Mouse (Mus musculus): ENCODE data around the gene Rnf182. TPM values are rescaled to one million over a fixed set of nuclear protein-coding genes. Genes with fewer than 3 reads are reported as not detected.
A peak's percentile ranks its signal among the peaks of the same experiment; 100 is the strongest.

The Rnf182 gene
- 1.7 and 2.3 TPM in 2 replicates for polyA plus RNA-seq (2015; fragmentation: Nextera tagmentation; extraction: Ambion mirVana)

DNA sequence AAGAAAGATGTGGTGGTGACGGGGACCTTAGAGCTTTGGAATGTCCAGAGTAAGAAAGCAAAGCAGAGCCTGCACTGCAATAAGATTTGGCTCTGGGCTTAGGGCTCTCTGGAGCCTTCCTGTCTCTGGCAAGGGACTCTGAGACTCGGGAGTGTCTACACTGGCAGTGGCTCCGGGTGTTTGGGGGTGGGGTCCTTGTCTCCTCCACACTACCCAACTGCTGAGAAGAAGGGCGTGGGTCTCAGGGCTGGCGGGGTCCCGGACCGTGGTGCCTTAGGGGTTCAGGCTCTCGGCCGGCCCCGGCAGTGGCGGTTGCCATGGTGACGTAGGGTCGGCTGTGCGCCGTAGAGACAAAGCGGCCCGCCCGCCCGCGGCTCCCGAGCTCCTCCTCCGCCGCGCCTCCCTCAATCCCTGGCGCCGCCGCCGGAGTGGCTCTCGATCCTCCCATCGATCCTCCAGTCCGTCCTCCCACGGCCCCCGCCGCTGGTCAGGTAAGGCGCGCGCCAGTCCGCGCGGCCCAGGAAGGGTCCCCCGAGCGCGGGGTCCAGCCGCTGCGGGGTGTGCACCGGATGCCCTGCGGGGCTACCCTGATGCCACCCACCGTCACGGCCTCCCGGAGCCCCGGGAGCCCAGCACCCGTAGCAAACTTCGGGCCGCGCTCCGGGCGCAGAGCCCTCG, at the start of gene Rnf182:
Gene Rnf182 (plus strand): TSS at position 134 of the 678 bp plus-strand sequence.
- peak; percentile 86 for ATAC-seq (replicated peaks; ENCODE audit: extremely low read depth, insufficient read depth, low FRiP score)
- Histone ChIP-seq H3K4me3 (ENCODE audit: low read length) (peak within 1 kb of the TSS; percentile 58), H3K27me3 (ENCODE audit: control insufficient read depth, insufficient read depth, low read length) (0 out of 2 replicates have a peak, but pooled peaks cover 2% of the 10 kb centered on the region), H3K9ac (ENCODE audit: low read length) (peak within 1 kb of the TSS; percentile 61), H3K9me3 (replicated peaks; ENCODE audit: control insufficient read depth, low read length) (no peaks in the 10 kb centered on the region), H3K36me3 (ENCODE audit: control insufficient read depth, insufficient read depth) (no peaks in the 10 kb centered on the region), H3K27ac (ENCODE audit: low read length) (no peak within 1 kb of the TSS; the same call in 1 of the 2 replicates), H3K4me1 (ENCODE audit: control insufficient read depth, insufficient read depth, low read length) (peaks cover 21% of the 10 kb centered on the region), H3K4me2 (ENCODE audit: low read depth, low read length) (peak within 1 kb of the TSS; percentile 74)
- under 1% methylated on average over 37 of the region's 58 CpGs for WGBS

- Histone ChIP-seq H3K9ac (ENCODE audit: low read length) (no peak overlapping the region), H3K27ac (ENCODE audit: low read length) (no peak overlapping the region), H3K4me2 (ENCODE audit: low read depth, low read length) (no peak overlapping the region), H3K9me3 (replicated peaks; ENCODE audit: control insufficient read depth, low read length) (peaks cover 6% of the 10 kb centered on the region), H3K27me3 (ENCODE audit: control insufficient read depth, insufficient read depth, low read length) (no peaks in the 10 kb centered on the region), H3K36me3 (ENCODE audit: control insufficient read depth, insufficient read depth) (no peaks in the 10 kb centered on the region), H3K4me3 (ENCODE audit: low read length) (no peak overlapping the region), H3K4me1 (ENCODE audit: control insufficient read depth, insufficient read depth, low read length) (peaks cover 3% of the 10 kb centered on the region)
- 80% methylated on average over 8 of the region's 8 CpGs for WGBS
- no peak for ATAC-seq (replicated peaks; ENCODE audit: extremely low read depth, insufficient read depth, low FRiP score)
Observed at GRCm38 (mm10) chr13:43566184-43566583, 49.3 kb upstream of the Rnf182 start.

- Histone ChIP-seq H3K4me1 (ENCODE audit: control insufficient read depth, insufficient read depth, low read length) (peaks cover 3% of the 10 kb centered on the region; the same call in 1 of the 2 replicates), H3K36me3 (ENCODE audit: control insufficient read depth, insufficient read depth) (no peaks in the 10 kb centered on the region), H3K27me3 (ENCODE audit: control insufficient read depth, insufficient read depth, low read length) (no peaks in the 10 kb centered on the region), H3K4me2 (ENCODE audit: low read depth, low read length) (no peak overlapping the region), H3K4me3 (ENCODE audit: low read length) (no peak overlapping the region), H3K9ac (ENCODE audit: low read length) (no peak overlapping the region), H3K27ac (ENCODE audit: low read length) (no peak overlapping the region), H3K9me3 (replicated peaks; ENCODE audit: control insufficient read depth, low read length) (peaks cover 7% of the 10 kb centered on the region)
- 73% methylated on average over 24 of the region's 25 CpGs for WGBS
- ATAC-seq (replicated peaks; ENCODE audit: extremely low read depth, insufficient read depth, low FRiP score): no peak
Observed at GRCm38 (mm10) chr13:43567141-43567891, 48.2 kb upstream of the Rnf182 start.

- ATAC-seq (replicated peaks; ENCODE audit: extremely low read depth, insufficient read depth, low FRiP score): no peak
- WGBS: 62% methylated on average over 2 of the region's 2 CpGs
- H3K4me2 ChIP-seq (ENCODE audit: low read depth, low read length): no peak overlapping the region
Observed at GRCm38 (mm10) chr13:43573979-43574378, 41.5 kb upstream of the Rnf182 start.

GRCm38 (mm10) chr13:43575431-43575830, 40.1 kb upstream of the Rnf182 start:
- H3K27me3 ChIP-seq (ENCODE audit: control insufficient read depth, insufficient read depth, low read length): no peaks in the 10 kb centered on the region
- 86% methylated on average over 5 of the region's 5 CpGs for WGBS
- no peak overlapping the region for H3K9ac ChIP-seq (ENCODE audit: low read length)
- no peak overlapping the region for H3K27ac ChIP-seq (ENCODE audit: low read length)
- peaks cover 7% of the 10 kb centered on the region for H3K9me3 ChIP-seq (replicated peaks; ENCODE audit: control insufficient read depth, low read length)
- H3K4me3 ChIP-seq (ENCODE audit: low read length): no peak overlapping the region
- ATAC-seq (replicated peaks; ENCODE audit: extremely low read depth, insufficient read depth, low FRiP score): no peak
- no peaks in the 10 kb centered on the region for H3K4me1 ChIP-seq (ENCODE audit: control insufficient read depth, insufficient read depth, low read length)
- H3K4me2 ChIP-seq (ENCODE audit: low read depth, low read length): no peak overlapping the region
- H3K36me3 ChIP-seq (ENCODE audit: control insufficient read depth, insufficient read depth): no peaks in the 10 kb centered on the region

More at GRCm38 (mm10) chr13:43573979-43574378, 41.5 kb upstream of the Rnf182 start:
- peaks cover 7% of the 10 kb centered on the region for H3K9me3 ChIP-seq (replicated peaks; ENCODE audit: control insufficient read depth, low read length)
- H3K4me1 ChIP-seq (ENCODE audit: control insufficient read depth, insufficient read depth, low read length): no peaks in the 10 kb centered on the region
- H3K27me3 ChIP-seq (ENCODE audit: control insufficient read depth, insufficient read depth, low read length): no peaks in the 10 kb centered on the region
- no peak overlapping the region for H3K9ac ChIP-seq (ENCODE audit: low read length)
- H3K4me3 ChIP-seq (ENCODE audit: low read length): no peak overlapping the region
- H3K27ac ChIP-seq (ENCODE audit: low read length): no peak overlapping the region
- H3K36me3 ChIP-seq (ENCODE audit: control insufficient read depth, insufficient read depth): no peaks in the 10 kb centered on the region

GRCm38 (mm10) chr13:43577254-43577653, 38.3 kb upstream of the Rnf182 start:
- no peak overlapping the region for H3K27ac ChIP-seq (ENCODE audit: low read length)
- no peak overlapping the region for H3K4me2 ChIP-seq (ENCODE audit: low read depth, low read length)
- WGBS: 62% methylated on average over 5 of the region's 5 CpGs
- H3K9ac ChIP-seq (ENCODE audit: low read length): no peak overlapping the region
- no peaks in the 10 kb centered on the region for H3K4me1 ChIP-seq (ENCODE audit: control insufficient read depth, insufficient read depth, low read length)
- no peak for ATAC-seq (replicated peaks; ENCODE audit: extremely low read depth, insufficient read depth, low FRiP score)
- H3K4me3 ChIP-seq (ENCODE audit: low read length): no peak overlapping the region
- H3K36me3 ChIP-seq (ENCODE audit: control insufficient read depth, insufficient read depth): no peaks in the 10 kb centered on the region
- no peaks in the 10 kb centered on the region for H3K9me3 ChIP-seq (replicated peaks; ENCODE audit: control insufficient read depth, low read length)
- no peaks in the 10 kb centered on the region; the same call in 1 of the 2 replicates for H3K27me3 ChIP-seq (ENCODE audit: control insufficient read depth, insufficient read depth, low read length)

DNA sequence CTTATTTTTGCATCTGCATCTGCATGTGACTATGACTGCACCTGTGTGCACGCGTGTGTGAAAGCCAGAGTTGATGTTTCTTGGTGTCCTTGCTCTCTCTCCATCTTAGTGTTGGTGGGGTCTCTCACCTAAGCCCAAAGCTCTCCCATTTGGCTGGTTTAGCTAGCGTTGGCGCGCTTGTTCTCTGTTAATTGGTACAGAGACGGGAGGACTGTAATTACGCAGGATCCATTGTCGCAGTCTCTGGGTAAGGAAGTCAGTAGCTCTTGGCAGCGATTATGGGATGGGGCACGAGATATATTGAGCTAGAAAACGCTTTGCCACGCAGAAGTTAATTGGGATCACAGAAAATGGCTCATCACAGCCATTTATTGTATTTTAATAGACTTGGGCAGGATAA, 37.7 kb upstream of the Rnf182 start:
- H3K27me3 ChIP-seq (ENCODE audit: control insufficient read depth, insufficient read depth, low read length): no peaks in the 10 kb centered on the region; the same call in 1 of the 2 replicates
- no peaks in the 10 kb centered on the region for H3K36me3 ChIP-seq (ENCODE audit: control insufficient read depth, insufficient read depth)
- H3K4me2 ChIP-seq (ENCODE audit: low read depth, low read length): no peak overlapping the region
- no peaks in the 10 kb centered on the region for H3K9me3 ChIP-seq (replicated peaks; ENCODE audit: control insufficient read depth, low read length)
- no peak for ATAC-seq (replicated peaks; ENCODE audit: extremely low read depth, insufficient read depth, low FRiP score)
- H3K4me3 ChIP-seq (ENCODE audit: low read length): no peak overlapping the region
- no peaks in the 10 kb centered on the region for H3K4me1 ChIP-seq (ENCODE audit: control insufficient read depth, insufficient read depth, low read length)
- H3K9ac ChIP-seq (ENCODE audit: low read length): no peak overlapping the region
- H3K27ac ChIP-seq (ENCODE audit: low read length): no peak overlapping the region
- WGBS: 89% methylated on average over 12 of the region's 12 CpGs

GRCm38 (mm10) chr13:43579740-43580139, 35.8 kb upstream of the Rnf182 start:
- H3K4me2 ChIP-seq (ENCODE audit: low read depth, low read length): peak overlapping the region; percentile 28; the same call in 1 of the 2 replicates
- 19% methylated on average over 18 of the region's 18 CpGs for WGBS
- H3K4me3 ChIP-seq (ENCODE audit: low read length): no peak overlapping the region
- no peak overlapping the region for H3K9ac ChIP-seq (ENCODE audit: low read length)
- H3K27ac ChIP-seq (ENCODE audit: low read length): no peak overlapping the region
- no peaks in the 10 kb centered on the region for H3K4me1 ChIP-seq (ENCODE audit: control insufficient read depth, insufficient read depth, low read length)
- no peaks in the 10 kb centered on the region; the same call in 1 of the 2 replicates for H3K27me3 ChIP-seq (ENCODE audit: control insufficient read depth, insufficient read depth, low read length)
- no peak for ATAC-seq (replicated peaks; ENCODE audit: extremely low read depth, insufficient read depth, low FRiP score)
- H3K36me3 ChIP-seq (ENCODE audit: control insufficient read depth, insufficient read depth): no peaks in the 10 kb centered on the region
- no peaks in the 10 kb centered on the region for H3K9me3 ChIP-seq (replicated peaks; ENCODE audit: control insufficient read depth, low read length)

DNA sequence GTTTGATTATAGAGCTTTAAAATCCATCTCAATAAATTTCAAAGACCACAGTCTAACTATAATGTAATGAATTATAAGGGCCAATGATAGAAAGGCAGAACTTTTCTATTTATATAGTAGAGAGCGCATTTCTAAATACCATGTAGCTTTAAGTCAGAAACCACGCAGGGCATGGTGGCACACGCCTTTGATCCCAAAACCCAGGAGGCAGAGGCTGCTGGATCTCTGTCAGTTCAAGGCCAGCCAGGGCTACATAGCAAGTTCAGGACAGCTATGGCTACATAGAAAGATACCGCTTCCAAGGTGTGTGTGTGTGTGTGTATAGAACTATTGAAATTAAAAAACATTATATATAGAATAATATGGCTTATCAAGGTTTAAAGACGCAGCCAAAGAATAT, 34.8 kb upstream of the Rnf182 start:
- 94% methylated on average over 5 of the region's 5 CpGs for WGBS
- ATAC-seq (replicated peaks; ENCODE audit: extremely low read depth, insufficient read depth, low FRiP score): no peak
- Histone ChIP-seq H3K27ac (ENCODE audit: low read length) (no peak overlapping the region), H3K4me2 (ENCODE audit: low read depth, low read length) (no peak overlapping the region), H3K9ac (ENCODE audit: low read length) (no peak overlapping the region), H3K27me3 (ENCODE audit: control insufficient read depth, insufficient read depth, low read length) (no peaks in the 10 kb centered on the region; the same call in 1 of the 2 replicates), H3K36me3 (ENCODE audit: control insufficient read depth, insufficient read depth) (no peaks in the 10 kb centered on the region), H3K9me3 (replicated peaks; ENCODE audit: control insufficient read depth, low read length) (no peaks in the 10 kb centered on the region), H3K4me3 (ENCODE audit: low read length) (no peak overlapping the region), H3K4me1 (ENCODE audit: control insufficient read depth, insufficient read depth, low read length) (no peaks in the 10 kb centered on the region)
